Mouse (Mus musculus) forebrain, postnatal 0 days (tissue): ENCODE data around the gene Fzd4. TPM values are rescaled to one million over a fixed set of nuclear protein-coding genes. Genes with fewer than 3 reads are reported as not detected.

Experiments used
- ATAC-seq: fragments of 200-750 bp; cut with Nextera tagmentation; 2 replicates; pipeline ENCODE4 v1.8.0; 2017; ENCODE audit warnings: mild to moderate bottlenecking, moderate library complexity
- DNase-seq: peaks from one replicate; pipeline ENCODE4 v3.0.0-alpha.2; 2015
- H3K27ac ChIP-seq: fragments of 300-500 bp; sonication (generic); 2 replicates; pipeline ENCODE4 v1.5.1; 2014; ENCODE audit warnings: low read depth, mild to moderate bottlenecking, antibody characterized with exemption, low read length, moderate library complexity, mixed read lengths
- H3K27me3 ChIP-seq: fragments of 300-500 bp; sonication (generic); 2 replicates; pipeline ENCODE4 v1.6.1; 2014; ENCODE audit warnings: mild to moderate bottlenecking, low read length, mixed read lengths; ENCODE audit not compliant: insufficient read depth
- H3K36me3 ChIP-seq: fragments of 300-500 bp; sonication (generic); 2 replicates; pipeline ENCODE4 v1.6.1; 2014; ENCODE audit warnings: mild to moderate bottlenecking, moderate library complexity; ENCODE audit not compliant: insufficient read depth
- H3K4me1 ChIP-seq: fragments of 300-500 bp; sonication (generic); 2 replicates; pipeline ENCODE4 v1.6.1; 2014; ENCODE audit warnings: antibody characterized with exemption; ENCODE audit not compliant: insufficient read depth
- H3K4me2 ChIP-seq: fragments of 300-500 bp; sonication (generic); 2 replicates; pipeline ENCODE4 v1.6.1; 2014; ENCODE audit warnings: low read depth, mild to moderate bottlenecking, moderate library complexity
- H3K4me3 ChIP-seq: fragments of 300-500 bp; sonication (generic); 2 replicates; pipeline ENCODE4 v1.5.1; 2014; ENCODE audit warnings: low read depth, low read length, mixed read lengths
- H3K9ac ChIP-seq: fragments of 300-500 bp; sonication (generic); 2 replicates; pipeline ENCODE4 v1.6.1; 2014; ENCODE audit warnings: mild to moderate bottlenecking
- H3K9me3 ChIP-seq: fragments of 300-500 bp; sonication (generic); 2 replicates; pipeline ENCODE4 v1.6.1; 2016; ENCODE audit warnings: low read length
- CTCF ChIP-seq: sonication (generic); IDR thresholded peaks from 2 replicates; pipeline ENCODE4 v1.5.1; 2016; ENCODE audit warnings: antibody characterized with exemption, control low read depth, low read depth
- WGBS: fragments of 180-500 bp; shearing (Covaris S2); extraction: QIAGEN DNeasy Blood & Tissue Kit; methylation state at CpG from one replicate; pipeline ENCODE4 v1.1.7; 2014; 5-methylcytosine and 5-hydroxymethylcytosine counted together
- polyA plus RNA-seq: library from polyadenylated mRNA; unstranded; fragments of >200 nt; fragmentation: Nextera tagmentation; extraction: Ambion mirVana; gene quantifications from 2 replicates; pipeline ENCODE4 v1.2.1, GENCODE M21; 2015
- total RNA-seq: library from RNA; depleted of rRNA; stranded (reverse); fragments of >200 nt; gene quantifications from 2 replicates; pipeline ENCODE4 v1.2.3, GENCODE M21; 2014

The Fzd4 gene
- total and polyA plus RNA-seq, 2 experiments from 2014 or later = 1.5 to 3.8 TPM

- no peaks in the 10 kb centered on the region for H3K27me3 ChIP-seq
- H3K9ac ChIP-seq = no peak overlapping the region
- DNase-seq (no peak), ATAC-seq (no peak)
- H3K4me3 ChIP-seq = no peak overlapping the region
- H3K4me1 ChIP-seq = no peaks in the 10 kb centered on the region
- no peaks in the 10 kb centered on the region for H3K36me3 ChIP-seq
- no peak for TF ChIP-seq CTCF
- H3K9me3 ChIP-seq = no peaks in the 10 kb centered on the region
- H3K4me2 ChIP-seq = no peak overlapping the region
- H3K27ac ChIP-seq = no peak overlapping the region
- 92% methylated on average over 5 of the region's 5 CpGs for WGBS
These were observed 17.1 kb downstream of the Fzd4 start for GRCm38 (mm10) chr7:89421294-89421693.

- WGBS = 54% methylated on average over 8 of the region's 8 CpGs
- Histone ChIP-seq H3K9me3 (no peaks in the 10 kb centered on the region), H3K27ac (no peak overlapping the region), H3K9ac (no peak overlapping the region), H3K4me3 (no peak overlapping the region), H3K4me1 (no peaks in the 10 kb centered on the region), H3K27me3 (no peaks in the 10 kb centered on the region), H3K36me3 (no peaks in the 10 kb centered on the region), H3K4me2 (no peak overlapping the region)
- ATAC-seq (no peak), DNase-seq (no peak)
- TF ChIP-seq CTCF = no peak
These were observed 18.5 kb downstream of the Fzd4 start for GRCm38 (mm10) chr7:89422650-89423049.

GRCm38 (mm10) chr7:89423194-89423593 is 19.0 kb downstream of the Fzd4 start:
- 53% methylated on average over 5 of the region's 5 CpGs for WGBS
- no peak overlapping the region for H3K4me3 ChIP-seq
- DNase-seq (no peak), ATAC-seq (no peak)
- H3K9ac ChIP-seq = no peak overlapping the region
- no peaks in the 10 kb centered on the region for H3K9me3 ChIP-seq
- no peak overlapping the region for H3K4me2 ChIP-seq
- no peak overlapping the region for H3K27ac ChIP-seq
- TF ChIP-seq CTCF = no peak
- H3K36me3 ChIP-seq = no peaks in the 10 kb centered on the region
- H3K4me1 ChIP-seq = no peaks in the 10 kb centered on the region
- H3K27me3 ChIP-seq = no peaks in the 10 kb centered on the region

DNA sequence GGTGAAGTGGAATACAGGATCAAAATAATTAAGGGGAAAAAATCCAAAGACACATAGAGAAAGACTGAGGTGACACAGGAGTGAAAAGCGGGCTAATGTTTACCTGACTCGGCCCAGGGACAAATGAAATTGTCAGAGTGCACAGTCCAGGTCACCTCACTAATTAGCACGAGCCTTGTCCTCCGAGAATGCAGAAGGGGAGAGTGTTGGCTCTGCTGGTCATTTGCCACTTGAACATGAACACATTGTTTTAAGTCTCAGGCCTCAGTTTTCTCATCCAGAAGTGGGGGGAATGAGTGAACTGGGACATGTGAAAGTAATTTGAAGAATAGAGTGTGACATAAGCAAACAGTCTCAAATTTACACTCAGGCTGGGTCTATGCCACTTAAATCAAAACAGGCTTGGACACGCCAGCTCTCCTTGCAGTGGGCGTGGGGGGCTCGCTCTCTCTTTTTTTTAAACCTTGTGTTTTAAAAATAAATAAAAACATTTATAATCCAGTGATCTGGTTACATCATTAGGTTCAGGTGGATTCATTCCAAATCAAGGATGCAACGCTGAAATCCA is 19.6 kb downstream of the Fzd4 start:
- H3K27ac ChIP-seq = no peak overlapping the region
- H3K4me1 ChIP-seq = no peaks in the 10 kb centered on the region
- no peak overlapping the region for H3K4me2 ChIP-seq
- TF ChIP-seq CTCF = no peak
- H3K9ac ChIP-seq = no peak overlapping the region
- no peaks in the 10 kb centered on the region for H3K27me3 ChIP-seq
- no peaks in the 10 kb centered on the region for H3K9me3 ChIP-seq
- WGBS = 63% methylated on average over 8 of the region's 8 CpGs
- H3K4me3 ChIP-seq = no peak overlapping the region
- ATAC-seq (no peak), DNase-seq (no peak)
- no peaks in the 10 kb centered on the region for H3K36me3 ChIP-seq

DNA sequence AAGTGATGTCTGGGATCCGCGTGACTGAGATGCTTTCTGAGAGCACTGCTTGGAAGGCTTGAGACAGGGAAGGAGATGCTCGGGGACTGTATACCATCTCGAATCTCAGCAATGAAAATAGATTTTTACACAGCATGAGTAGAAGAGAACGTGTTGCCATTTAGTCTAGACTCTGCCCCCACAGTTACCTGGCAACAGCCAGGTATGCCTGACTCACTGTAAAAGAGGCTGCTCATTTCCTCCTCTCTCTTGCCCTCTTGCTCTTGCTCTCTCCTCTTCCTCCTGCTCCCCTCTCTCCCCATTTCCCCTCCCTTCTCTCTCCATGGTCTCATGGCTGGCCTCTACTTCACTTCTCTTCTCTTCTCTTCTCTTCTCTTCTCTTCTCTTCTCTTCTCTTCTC is 20.5 kb downstream of the Fzd4 start:
- 80% methylated on average over 5 of the region's 5 CpGs for whole genome bisulfite sequencing

GRCm38 (mm10) chr7:89425803-89426725 is 21.9 kb downstream of the Fzd4 start:
- ATAC-seq = no peak
- TF ChIP-seq CTCF = no peak

More for the DNA sequence above, 20.5 kb downstream of the Fzd4 start:
- ATAC-seq (peak; percentile 40; the same call in 1 of the 2 replicates), DNase-seq (no peak)
- TF ChIP-seq CTCF = no peak
- H3K9me3 ChIP-seq = no peaks in the 10 kb centered on the region
- H3K4me2 ChIP-seq = no peak overlapping the region
- no peak overlapping the region for H3K9ac ChIP-seq
- no peak overlapping the region for H3K27ac ChIP-seq
- H3K36me3 ChIP-seq = no peaks in the 10 kb centered on the region
- no peaks in the 10 kb centered on the region for H3K4me1 ChIP-seq
- no peak overlapping the region for H3K4me3 ChIP-seq
- H3K27me3 ChIP-seq = no peaks in the 10 kb centered on the region

DNA sequence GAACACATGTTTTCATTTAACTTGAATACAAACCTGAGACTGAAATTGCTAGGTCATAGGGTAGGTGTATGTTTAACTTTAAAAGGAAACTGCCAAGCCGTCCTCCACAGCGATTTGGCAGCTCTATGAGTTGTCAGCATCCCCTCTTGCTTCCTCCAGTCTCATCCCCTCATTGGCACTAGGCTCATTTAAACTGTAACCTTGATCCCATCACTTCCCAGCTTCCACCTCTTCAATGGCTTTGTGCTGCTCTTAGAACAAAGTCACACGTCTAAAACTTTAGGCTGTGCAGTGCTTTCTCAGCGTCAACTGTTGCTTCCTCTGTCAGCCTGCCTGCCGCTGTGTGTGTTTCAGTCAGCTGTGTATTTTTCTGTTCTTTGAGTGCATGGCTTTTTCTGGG is 22.9 kb downstream of the Fzd4 start:
- no peak for TF ChIP-seq CTCF
- Histone ChIP-seq H3K4me3 (no peak overlapping the region), H3K9me3 (no peaks in the 10 kb centered on the region), H3K27ac (no peak overlapping the region), H3K36me3 (no peaks in the 10 kb centered on the region), H3K4me2 (no peak overlapping the region), H3K9ac (no peak overlapping the region), H3K4me1 (no peaks in the 10 kb centered on the region), H3K27me3 (no peaks in the 10 kb centered on the region)
- no peak for DNase-seq
- 61% methylated on average over 5 of the region's 5 CpGs for WGBS
- no peak for ATAC-seq

More at GRCm38 (mm10) chr7:89425803-89426725, 21.9 kb downstream of the Fzd4 start:
- H3K9me3 ChIP-seq = no peaks in the 10 kb centered on the region
- no peak overlapping the region for H3K9ac ChIP-seq
- H3K36me3 ChIP-seq = no peaks in the 10 kb centered on the region
- no peaks in the 10 kb centered on the region for H3K27me3 ChIP-seq
- no peak overlapping the region for H3K4me2 ChIP-seq
- DNase-seq = no peak
- no peak overlapping the region for H3K27ac ChIP-seq
- 81% methylated on average over 11 of the region's 11 CpGs for WGBS
- H3K4me3 ChIP-seq = no peak overlapping the region
- H3K4me1 ChIP-seq = no peaks in the 10 kb centered on the region
